Mouse (Mus musculus) MEL (cell line): ENCODE data around the gene U2af1l4. TPM values are rescaled to one million over a fixed set of nuclear protein-coding genes. Genes with fewer than 3 reads are reported as not detected.

ENCODE experiments used
- DNase-seq: peaks from one replicate; pipeline ENCODE4 v3.0.0; 2011; ENCODE audit warnings: low read depth, low spot score
- H3K27ac ChIP-seq: 2 replicates; pipeline ENCODE4 v1.5.1; 2012; ENCODE audit warnings: low read depth, mild to moderate bottlenecking, control low read depth, low read length, moderate library complexity; ENCODE audit not compliant: control insufficient read depth
- H3K27me3 ChIP-seq, 2 experiments: fragments of 150-350 bp in 1 of 2; sonication (generic) in 1 of 2; 2 replicates each; pipeline ENCODE4 v1.6.1; 2012; ENCODE audit warnings: low read length in 2 of 2, mild to moderate bottlenecking in 2 of 2, improper control_type of control experiment in 1 of 2, moderate library complexity in 1 of 2; ENCODE audit not compliant: insufficient read depth in 2 of 2, control insufficient read depth in 1 of 2
- H3K36me3 ChIP-seq, 2 experiments: 2 replicates each; pipeline ENCODE4 v1.6.1; 2012 to 2014; ENCODE audit warnings: low read length in 2 of 2, improper control_type of control experiment in 1 of 2, inconsistent platforms in 1 of 2, mild to moderate bottlenecking in 1 of 2; ENCODE audit not compliant: insufficient read depth in 2 of 2, control insufficient read depth in 1 of 2
- H3K4me1 ChIP-seq, 2 experiments: fragments of 150-350 bp in 1 of 2; sonication (generic) in 1 of 2; 2 replicates each; pipeline ENCODE4 v1.6.1; 2012; ENCODE audit warnings: low read length in 2 of 2, improper control_type of control experiment in 1 of 2, mild to moderate bottlenecking in 1 of 2; ENCODE audit not compliant: insufficient read depth in 2 of 2, control insufficient read depth in 1 of 2
- H3K4me3 ChIP-seq, 2 experiments: fragments of 150-350 bp in 1 of 2; sonication (generic) in 1 of 2; 2 replicates each; pipeline ENCODE4 v1.5.1; 2012; ENCODE audit warnings: low read depth in 2 of 2, low read length in 2 of 2, mild to moderate bottlenecking in 2 of 2, moderate library complexity in 2 of 2, control low read depth in 1 of 2, improper control_type of control experiment in 1 of 2; ENCODE audit not compliant: control insufficient read depth in 1 of 2, insufficient read depth in 1 of 2
- H3K79me2 ChIP-seq: 2 replicates; pipeline ENCODE4 v1.6.1; 2012; ENCODE audit warnings: mild to moderate bottlenecking, low read length, moderate library complexity; ENCODE audit not compliant: control insufficient read depth, poor library complexity, insufficient read depth
- H3K9ac ChIP-seq: 2 replicates; pipeline ENCODE4 v1.6.1; 2012; ENCODE audit warnings: low read depth, mild to moderate bottlenecking, control low read depth, low read length, moderate library complexity; ENCODE audit not compliant: control insufficient read depth, poor library complexity, severe bottlenecking
- H3K9me3 ChIP-seq: fragments of 150-350 bp; sonication (generic); replicated peaks from 2 replicates; pipeline ENCODE4 v1.6.1; 2012; ENCODE audit warnings: mild to moderate bottlenecking, low read length, improper control_type of control experiment, moderate library complexity; ENCODE audit not compliant: insufficient read depth
- CHD1 ChIP-seq: IDR thresholded peaks from 2 replicates; pipeline ENCODE4 v1.6.1; 2012; ENCODE audit warnings: low read depth, mild to moderate bottlenecking, inconsistent platforms, low read length, improper control_type of control experiment
- CHD2 ChIP-seq: IDR thresholded peaks from 2 replicates; pipeline ENCODE4 v1.6.1; 2011; ENCODE audit warnings: low read length, improper control_type of control experiment
- E2F4 ChIP-seq: IDR thresholded peaks from 2 replicates; pipeline ENCODE4 v1.6.1; 2011; ENCODE audit warnings: low read depth, low read length, improper control_type of control experiment, borderline replicate concordance
- GABPA ChIP-seq: IDR thresholded peaks from 2 replicates; pipeline ENCODE4 v1.6.1; 2012; ENCODE audit warnings: low read depth, mild to moderate bottlenecking, inconsistent platforms, low read length, improper control_type of control experiment, moderate library complexity
- GATA1 ChIP-seq: IDR thresholded peaks from 2 replicates; pipeline ENCODE4 v1.6.1; 2011; ENCODE audit warnings: low read depth, low read length, improper control_type of control experiment
- MAFK ChIP-seq: IDR thresholded peaks from 2 replicates; pipeline ENCODE4 v1.6.1; 2011; ENCODE audit warnings: low read depth, mild to moderate bottlenecking, low read length, improper control_type of control experiment, borderline replicate concordance
- MXI1 ChIP-seq: IDR thresholded peaks from 2 replicates; pipeline ENCODE4 v1.6.1; 2011; ENCODE audit warnings: mild to moderate bottlenecking, low read depth, low read length, improper control_type of control experiment
- MYB ChIP-seq: IDR thresholded peaks from 2 replicates; pipeline ENCODE4 v1.6.1; 2011; ENCODE audit warnings: mild to moderate bottlenecking, low read depth, low read length, improper control_type of control experiment
- MYC ChIP-seq: IDR thresholded peaks from 2 replicates; pipeline ENCODE4 v1.6.1; 2011; ENCODE audit warnings: low read depth, mild to moderate bottlenecking, low read length, improper control_type of control experiment, moderate library complexity
- NRF1 ChIP-seq: IDR thresholded peaks from 2 replicates; pipeline ENCODE4 v1.6.1; 2014; ENCODE audit warnings: low read depth, mild to moderate bottlenecking, inconsistent platforms, low read length, improper control_type of control experiment, moderate library complexity; ENCODE audit not compliant: poor library complexity, insufficient read depth, severe bottlenecking
- POLR2AphosphoS2 ChIP-seq: IDR thresholded peaks from 2 replicates; pipeline ENCODE4 v1.6.1; 2011; ENCODE audit warnings: low read length, improper control_type of control experiment
- RAD21 ChIP-seq: IDR thresholded peaks from 2 replicates; pipeline ENCODE4 v1.6.1; 2011; ENCODE audit warnings: mild to moderate bottlenecking, low read depth, low read length, improper control_type of control experiment
- SIN3A ChIP-seq: IDR thresholded peaks from 2 replicates; pipeline ENCODE4 v1.6.1; 2012; ENCODE audit warnings: low read length, improper control_type of control experiment, inconsistent platforms
- SMC3 ChIP-seq: IDR thresholded peaks from 2 replicates; pipeline ENCODE4 v1.6.1; 2011; ENCODE audit warnings: low read depth, low read length, improper control_type of control experiment
- TBP ChIP-seq: IDR thresholded peaks from 2 replicates; pipeline ENCODE4 v1.8.0; 2011; ENCODE audit warnings: low read depth, low read length, improper control_type of control experiment
- TCF12 ChIP-seq: IDR thresholded peaks from 2 replicates; pipeline ENCODE4 v1.6.1; 2014; ENCODE audit warnings: low read depth, mild to moderate bottlenecking, inconsistent platforms, low read length, improper control_type of control experiment, moderate library complexity
- UBTF ChIP-seq: IDR thresholded peaks from 2 replicates; pipeline ENCODE4 v1.6.1; 2012; ENCODE audit warnings: low read depth, mild to moderate bottlenecking, inconsistent platforms, low read length, improper control_type of control experiment, moderate library complexity, borderline replicate concordance; ENCODE audit not compliant: insufficient read depth
- USF1 ChIP-seq: IDR thresholded peaks from 2 replicates; pipeline ENCODE4 v1.6.1; 2014; ENCODE audit warnings: low read depth, mild to moderate bottlenecking, inconsistent platforms, low read length, improper control_type of control experiment, moderate library complexity
- USF2 ChIP-seq, 2 experiments: IDR thresholded peaks; 2 replicates each; pipeline ENCODE4 v1.6.1; 2011 to 2012; ENCODE audit warnings: improper control_type of control experiment in 2 of 2, low read length in 2 of 2, borderline replicate concordance in 1 of 2, inconsistent platforms in 1 of 2, low read depth in 1 of 2, mild to moderate bottlenecking in 1 of 2; ENCODE audit not compliant: insufficient read depth in 1 of 2
- ZC3H11A ChIP-seq: IDR thresholded peaks from 2 replicates; pipeline ENCODE4 v1.6.1; 2012; ENCODE audit warnings: low read depth, mild to moderate bottlenecking, inconsistent platforms, low read length, improper control_type of control experiment
- ZMIZ1 ChIP-seq: IDR thresholded peaks from 2 replicates; pipeline ENCODE4 v1.6.1; 2012; ENCODE audit warnings: low read depth, mild to moderate bottlenecking, inconsistent platforms, low read length, improper control_type of control experiment, moderate library complexity
- ZNF384 ChIP-seq: IDR thresholded peaks from 2 replicates; pipeline ENCODE4 v1.6.1; 2012; ENCODE audit warnings: low read depth, mild to moderate bottlenecking, inconsistent platforms, low read length, improper control_type of control experiment
- polyA plus RNA-seq, 2 experiments: library from polyadenylated mRNA; stranded (reverse) in 1 of 2; unstranded in 1 of 2; fragments of >175 nt in 1 of 2; fragments of >200 nt in 1 of 2; gene quantifications; 2 replicates each; pipeline versions ENCODE4 v1.2.1 to v1.2.4; 2012; ENCODE audit warnings: low replicate concordance in 2 of 2, low read depth in 1 of 2; ENCODE audit not compliant: insufficient read length in 2 of 2, insufficient read depth in 1 of 2, missing spikeins in 1 of 2
- total RNA-seq: library from RNA; depleted of rRNA; stranded (reverse); fragments of 300-350 nt; gene quantifications from 2 replicates; pipeline ENCODE4 v1.2.3, GENCODE M21; 2012

U2af1l4 gene
- total and polyA plus RNA-seq, 3 experiments: 72.5 to 74.2 TPM; not detected in 1

- H3K36me3 ChIP-seq: no peaks in the 10 kb centered on the region
- no peak overlapping the region for H3K4me3 ChIP-seq
- no peaks in the 10 kb centered on the region for H3K27me3 ChIP-seq
- no peak for DNase-seq
- H3K9ac ChIP-seq: no peak overlapping the region
- H3K27ac ChIP-seq: no peak overlapping the region
- no peaks in the 10 kb centered on the region for H3K9me3 ChIP-seq
- H3K4me1 ChIP-seq: no peaks in the 10 kb centered on the region
- H3K79me2 ChIP-seq: no peaks in the 10 kb centered on the region
- TF ChIP-seq MYB (no peak), SMC3 (no peak), MAFK (no peak), UBTF (no peak), POLR2AphosphoS2 (no peak), TBP (no peak), MYC (no peak), ZMIZ1 (no peak), CHD1 (no peak), USF2 (IDR thresholded peaks at IDR 0.05; ENCODE audit: borderline replicate concordance in 1 of 2, insufficient read depth in 1 of 2, low read depth in 1 of 2, low read length in 2 of 2) (no peak), USF1 (no peak), RAD21 (no peak)
These were observed 37.1 kb upstream of the U2af1l4 start for GRCm38 (mm10) chr7:30525954-30526353.

GRCm38 (mm10) chr7:30526399-30526798 is 36.7 kb upstream of the U2af1l4 start:
- Histone ChIP-seq H3K9me3 (no peaks in the 10 kb centered on the region), H3K4me3 (no peak overlapping the region), H3K4me1 (peaks cover 0 to 3% of the 10 kb centered on the region in 2 experiments; a peak in 1 of 4 replicates), H3K36me3 (no peaks in the 10 kb centered on the region), H3K9ac (no peak overlapping the region), H3K27me3 (no peaks in the 10 kb centered on the region), H3K27ac (no peak overlapping the region)
- TF ChIP-seq ZNF384 (no peak), MXI1 (no peak), CHD2 (no peak), SIN3A (no peak), ZC3H11A (no peak), NRF1 (no peak), UBTF (no peak), USF1 (no peak), TBP (no peak), GABPA (no peak), E2F4 (no peak), TCF12 (no peak), GATA1 (no peak)
- TF ChIP-seq, all 39 proteins: peak for 0
- DNase-seq: no peak
- no peaks in the 10 kb centered on the region for H3K79me2 ChIP-seq
